Mouse (Mus musculus): ENCODE measurements around the gene Gdf7. TPM values are rescaled to one million over a fixed set of nuclear protein-coding genes. Genes with fewer than 3 reads are reported as not detected.
A peak's percentile ranks its signal among the peaks of the same experiment; 100 is the strongest.

The Gdf7 gene
- not detected in 2 replicates for polyA plus RNA-seq (2014; fragmentation: Nextera tagmentation; extraction: Ambion mirVana)

- H3K4me3 ChIP-seq (ENCODE audit: low read depth, low read length): peak within 1 kb of the TSS; percentile 35
- H3K27ac ChIP-seq (ENCODE audit: low read depth): no peak within 1 kb of the TSS
- peaks cover 2% of the 10 kb centered on the region; the same call in 1 of the 2 replicates for H3K4me1 ChIP-seq (replicated peaks; ENCODE audit: control insufficient read depth, insufficient read depth, low read length)
- no peak for ATAC-seq (replicated peaks; ENCODE audit: low FRiP score, low TSS enrichment, low read depth)
- H3K9me3 ChIP-seq (ENCODE audit: control insufficient read depth, low read length): no peaks in the 10 kb centered on the region
- H3K27me3 ChIP-seq (replicated peaks; ENCODE audit: control insufficient read depth, insufficient read depth, low read length): peaks cover 87% of the 10 kb centered on the region
- DNase-seq (ENCODE audit: low spot score): no peak
- peak within 1 kb of the TSS; percentile 73 for H3K4me2 ChIP-seq (ENCODE audit: low read length)
- H3K36me3 ChIP-seq (ENCODE audit: control insufficient read depth, insufficient read depth, low read length): no peaks in the 10 kb centered on the region
- under 1% methylated on average over 47 of the region's 53 CpGs for WGBS
- H3K9ac ChIP-seq (ENCODE audit: low read length): 0 out of 2 replicates have a peak within 1 kb of the TSS, but pooled peaks have one; percentile 25
These were observed at the start of gene Gdf7 for GRCm38 (mm10) chr12:8301841-8302431. TSS of gene Gdf7 (minus strand) at chr12:8301954.

GRCm38 (mm10) chr12:8351025-8351903, 49.5 kb upstream of the Gdf7 start:
- H3K9me3 ChIP-seq (ENCODE audit: control insufficient read depth, low read length): no peaks in the 10 kb centered on the region
- no peaks in the 10 kb centered on the region for H3K36me3 ChIP-seq (ENCODE audit: control insufficient read depth, insufficient read depth, low read length)
- no peak overlapping the region for H3K9ac ChIP-seq (ENCODE audit: low read length)
- peaks cover 10% of the 10 kb centered on the region for H3K4me1 ChIP-seq (replicated peaks; ENCODE audit: control insufficient read depth, insufficient read depth, low read length)
- WGBS: 28% methylated on average over 4 of the region's 4 CpGs
- H3K27ac ChIP-seq (ENCODE audit: low read depth): 0 out of 2 replicates have a peak overlapping the region, but pooled peaks have one; percentile 3
- H3K4me2 ChIP-seq (ENCODE audit: low read length): no peak overlapping the region
- DNase-seq (ENCODE audit: low spot score) (no peak), ATAC-seq (replicated peaks; ENCODE audit: low FRiP score, low TSS enrichment, low read depth) (no peak)
- no peaks in the 10 kb centered on the region for H3K27me3 ChIP-seq (replicated peaks; ENCODE audit: control insufficient read depth, insufficient read depth, low read length)
- H3K4me3 ChIP-seq (ENCODE audit: low read depth, low read length): no peak overlapping the region

- DNase-seq (ENCODE audit: low spot score) (no peak), ATAC-seq (replicated peaks; ENCODE audit: low FRiP score, low TSS enrichment, low read depth) (no peak)
- peak overlapping the region; percentile 17; the same call in 1 of the 2 replicates for H3K27ac ChIP-seq (ENCODE audit: low read depth)
- no peaks in the 10 kb centered on the region for H3K27me3 ChIP-seq (replicated peaks; ENCODE audit: control insufficient read depth, insufficient read depth, low read length)
- H3K4me3 ChIP-seq (ENCODE audit: low read depth, low read length): no peak overlapping the region
- H3K4me2 ChIP-seq (ENCODE audit: low read length): no peak overlapping the region
- no peak overlapping the region for H3K9ac ChIP-seq (ENCODE audit: low read length)
- H3K36me3 ChIP-seq (ENCODE audit: control insufficient read depth, insufficient read depth, low read length): no peaks in the 10 kb centered on the region
- H3K4me1 ChIP-seq (replicated peaks; ENCODE audit: control insufficient read depth, insufficient read depth, low read length): peaks cover 15% of the 10 kb centered on the region
- no peaks in the 10 kb centered on the region for H3K9me3 ChIP-seq (ENCODE audit: control insufficient read depth, low read length)
- 54% methylated on average over 9 of the region's 9 CpGs for WGBS
These were observed 47.2 kb upstream of the Gdf7 start for GRCm38 (mm10) chr12:8348733-8349513.

GRCm38 (mm10) chr12:8347746-8348462, 46.1 kb upstream of the Gdf7 start:
- Histone ChIP-seq H3K4me2 (ENCODE audit: low read length) (no peak overlapping the region), H3K36me3 (ENCODE audit: control insufficient read depth, insufficient read depth, low read length) (0 out of 2 replicates have a peak, but pooled peaks cover 2% of the 10 kb centered on the region), H3K4me1 (replicated peaks; ENCODE audit: control insufficient read depth, insufficient read depth, low read length) (peaks cover 15% of the 10 kb centered on the region), H3K9me3 (ENCODE audit: control insufficient read depth, low read length) (no peaks in the 10 kb centered on the region), H3K9ac (ENCODE audit: low read length) (no peak overlapping the region), H3K4me3 (ENCODE audit: low read depth, low read length) (no peak overlapping the region), H3K27ac (ENCODE audit: low read depth) (no peak overlapping the region), H3K27me3 (replicated peaks; ENCODE audit: control insufficient read depth, insufficient read depth, low read length) (no peaks in the 10 kb centered on the region)
- ATAC-seq (replicated peaks; ENCODE audit: low FRiP score, low TSS enrichment, low read depth) (no peak), DNase-seq (ENCODE audit: low spot score) (no peak)
- 79% methylated on average over 8 of the region's 8 CpGs for WGBS

GRCm38 (mm10) chr12:8345539-8345938, 43.8 kb upstream of the Gdf7 start:
- no peak overlapping the region for H3K4me3 ChIP-seq (ENCODE audit: low read depth, low read length)
- WGBS: 98% methylated on average over 5 of the region's 5 CpGs
- ATAC-seq (replicated peaks; ENCODE audit: low FRiP score, low TSS enrichment, low read depth) (no peak), DNase-seq (ENCODE audit: low spot score) (no peak)
- H3K36me3 ChIP-seq (ENCODE audit: control insufficient read depth, insufficient read depth, low read length): peaks cover 18% of the 10 kb centered on the region
- peaks cover 15% of the 10 kb centered on the region for H3K4me1 ChIP-seq (replicated peaks; ENCODE audit: control insufficient read depth, insufficient read depth, low read length)
- no peaks in the 10 kb centered on the region for H3K27me3 ChIP-seq (replicated peaks; ENCODE audit: control insufficient read depth, insufficient read depth, low read length)
- no peaks in the 10 kb centered on the region for H3K9me3 ChIP-seq (ENCODE audit: control insufficient read depth, low read length)
- H3K4me2 ChIP-seq (ENCODE audit: low read length): no peak overlapping the region
- no peak overlapping the region for H3K9ac ChIP-seq (ENCODE audit: low read length)
- H3K27ac ChIP-seq (ENCODE audit: low read depth): no peak overlapping the region

GRCm38 (mm10) chr12:8344897-8345296, 43.1 kb upstream of the Gdf7 start:
- Histone ChIP-seq H3K27ac (ENCODE audit: low read depth) (peak overlapping the region; percentile 27; the same call in 1 of the 2 replicates), H3K4me1 (replicated peaks; ENCODE audit: control insufficient read depth, insufficient read depth, low read length) (peaks cover 18% of the 10 kb centered on the region), H3K27me3 (replicated peaks; ENCODE audit: control insufficient read depth, insufficient read depth, low read length) (no peaks in the 10 kb centered on the region), H3K4me2 (ENCODE audit: low read length) (no peak overlapping the region), H3K9me3 (ENCODE audit: control insufficient read depth, low read length) (no peaks in the 10 kb centered on the region), H3K36me3 (ENCODE audit: control insufficient read depth, insufficient read depth, low read length) (peaks cover 18% of the 10 kb centered on the region), H3K4me3 (ENCODE audit: low read depth, low read length) (no peak overlapping the region), H3K9ac (ENCODE audit: low read length) (no peak overlapping the region)
- 57% methylated on average over 9 of the region's 9 CpGs for WGBS
- ATAC-seq (replicated peaks; ENCODE audit: low FRiP score, low TSS enrichment, low read depth) (no peak), DNase-seq (ENCODE audit: low spot score) (no peak)

GRCm38 (mm10) chr12:8343381-8343780, 41.6 kb upstream of the Gdf7 start:
- DNase-seq (ENCODE audit: low spot score): no peak
- H3K9ac ChIP-seq (ENCODE audit: low read length): no peak overlapping the region
- peaks cover 29% of the 10 kb centered on the region for H3K36me3 ChIP-seq (ENCODE audit: control insufficient read depth, insufficient read depth, low read length)
- no peaks in the 10 kb centered on the region for H3K27me3 ChIP-seq (replicated peaks; ENCODE audit: control insufficient read depth, insufficient read depth, low read length)
- no peak overlapping the region for H3K4me2 ChIP-seq (ENCODE audit: low read length)
- no peak for ATAC-seq (replicated peaks; ENCODE audit: low FRiP score, low TSS enrichment, low read depth)
- H3K4me3 ChIP-seq (ENCODE audit: low read depth, low read length): no peak overlapping the region
- peaks cover 14% of the 10 kb centered on the region for H3K4me1 ChIP-seq (replicated peaks; ENCODE audit: control insufficient read depth, insufficient read depth, low read length)
- WGBS: 90% methylated on average over 3 of the region's 3 CpGs
- no peak overlapping the region for H3K27ac ChIP-seq (ENCODE audit: low read depth)
- H3K9me3 ChIP-seq (ENCODE audit: control insufficient read depth, low read length): no peaks in the 10 kb centered on the region

- DNase-seq (ENCODE audit: low spot score): no peak
- H3K4me1 ChIP-seq (replicated peaks; ENCODE audit: control insufficient read depth, insufficient read depth, low read length): peaks cover 19% of the 10 kb centered on the region
- H3K9me3 ChIP-seq (ENCODE audit: control insufficient read depth, low read length): no peaks in the 10 kb centered on the region
- H3K4me3 ChIP-seq (ENCODE audit: low read depth, low read length): no peak overlapping the region
- H3K27me3 ChIP-seq (replicated peaks; ENCODE audit: control insufficient read depth, insufficient read depth, low read length): no peaks in the 10 kb centered on the region
- peaks cover 45% of the 10 kb centered on the region for H3K36me3 ChIP-seq (ENCODE audit: control insufficient read depth, insufficient read depth, low read length)
- no peak overlapping the region for H3K4me2 ChIP-seq (ENCODE audit: low read length)
- 78% methylated on average over 6 of the region's 6 CpGs for WGBS
- no peak overlapping the region for H3K9ac ChIP-seq (ENCODE audit: low read length)
- H3K27ac ChIP-seq (ENCODE audit: low read depth): no peak overlapping the region
- ATAC-seq (replicated peaks; ENCODE audit: low FRiP score, low TSS enrichment, low read depth): no peak
These were observed 39.3 kb upstream of the Gdf7 start for GRCm38 (mm10) chr12:8341008-8341407.
